Mouse (Mus musculus): ENCODE data around the gene Glrb. TPM values are rescaled to one million over a fixed set of nuclear protein-coding genes. Genes with fewer than 3 reads are reported as not detected.

The Glrb gene
- polyA plus RNA-seq (2015; fragmentation: Nextera tagmentation; extraction: Ambion mirVana), result 0.99 and 1.7 TPM in 2 replicates

DNA sequence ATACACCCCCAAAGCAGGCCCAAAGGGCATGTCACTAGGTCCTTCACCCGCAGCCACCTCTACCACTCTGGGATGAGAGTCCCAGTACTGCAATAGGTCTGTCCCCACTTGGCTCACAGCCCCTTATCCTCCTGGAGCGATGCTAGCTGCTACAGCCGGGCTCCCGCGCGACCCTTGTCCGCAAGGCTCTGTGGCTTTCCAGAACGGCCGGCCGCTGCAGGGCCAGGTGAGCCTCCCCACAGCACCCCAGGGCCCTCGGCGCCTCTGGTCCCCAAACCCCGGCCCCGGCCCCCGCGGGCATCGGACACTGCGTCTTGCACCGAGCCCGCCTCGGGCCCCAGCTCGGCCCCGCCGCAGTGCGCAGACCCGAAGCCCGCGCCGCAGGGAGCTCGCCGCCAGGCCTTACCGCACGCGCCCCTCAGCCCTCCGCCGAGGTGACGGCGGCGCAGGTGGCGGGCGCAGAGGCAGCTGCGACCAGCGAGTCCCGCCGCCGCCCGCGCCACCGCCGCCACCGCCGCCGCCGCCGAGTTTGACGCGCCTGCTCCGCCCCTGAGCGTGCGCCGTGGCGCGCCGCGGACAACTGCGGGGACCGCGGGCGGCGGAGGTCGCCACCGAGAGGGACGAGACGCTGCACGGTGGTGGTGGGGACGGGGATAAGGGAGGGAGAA is at the start of gene Glrb:
Glrb (minus strand) TSS at position 550 of the 668 bp plus-strand sequence.
- H3K9me3 ChIP-seq (ENCODE audit: control insufficient read depth), result no peaks in the 10 kb centered on the region
- H3K27me3 ChIP-seq (replicated peaks; ENCODE audit: control insufficient read depth, insufficient read depth, low read length), result no peaks in the 10 kb centered on the region; the same call in 1 of the 2 replicates
- 1% methylated on average over 75 of the region's 76 CpGs for WGBS
- peak within 1 kb of the TSS; percentile 59 for H3K4me3 ChIP-seq (ENCODE audit: low read depth, low read length)
- ATAC-seq, result peak; percentile 43
- H3K27ac ChIP-seq (ENCODE audit: low read depth, low read length), result no peak within 1 kb of the TSS
- no peaks in the 10 kb centered on the region for H3K36me3 ChIP-seq (ENCODE audit: control insufficient read depth, insufficient read depth)
- no peak for TF ChIP-seq CTCF (IDR thresholded peaks at IDR 0.05; ENCODE audit: low read depth)
- H3K4me1 ChIP-seq (replicated peaks; ENCODE audit: control insufficient read depth, insufficient read depth, low read length), result no peaks in the 10 kb centered on the region
- H3K4me2 ChIP-seq (replicated peaks; ENCODE audit: low read depth), result peak within 1 kb of the TSS; percentile 97
- H3K9ac ChIP-seq (ENCODE audit: low read depth, low read length), result peak within 1 kb of the TSS; percentile 46

DNA sequence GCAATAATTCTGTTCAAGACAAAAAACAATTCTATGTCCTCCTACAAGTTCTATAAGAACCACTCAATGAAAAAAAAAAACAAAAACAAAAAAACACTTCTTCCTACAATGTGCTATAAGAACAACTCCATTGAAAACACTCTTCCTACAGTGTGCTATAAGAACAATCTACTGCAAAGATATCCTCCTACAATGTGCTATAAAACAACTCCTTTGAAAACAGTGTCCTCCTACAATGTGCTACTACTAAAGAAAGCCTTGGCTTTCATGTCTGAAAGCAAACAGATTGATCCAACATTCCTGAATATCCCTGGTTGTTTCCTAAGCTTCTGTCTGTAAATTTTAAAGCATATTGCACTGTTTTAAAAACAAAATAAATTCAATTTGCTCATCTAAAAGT is 46.5 kb upstream of the Glrb start:
- H3K9me3 ChIP-seq (ENCODE audit: control insufficient read depth), result no peaks in the 10 kb centered on the region
- no peaks in the 10 kb centered on the region for H3K36me3 ChIP-seq (ENCODE audit: control insufficient read depth, insufficient read depth)
- no peak overlapping the region for H3K4me3 ChIP-seq (ENCODE audit: low read depth, low read length)
- H3K4me1 ChIP-seq (replicated peaks; ENCODE audit: control insufficient read depth, insufficient read depth, low read length), result no peaks in the 10 kb centered on the region
- H3K27ac ChIP-seq (ENCODE audit: low read depth, low read length), result no peak overlapping the region
- no peak for ATAC-seq
- TF ChIP-seq CTCF (IDR thresholded peaks at IDR 0.05; ENCODE audit: low read depth), result no peak
- no peak overlapping the region for H3K4me2 ChIP-seq (replicated peaks; ENCODE audit: low read depth)
- H3K27me3 ChIP-seq (replicated peaks; ENCODE audit: control insufficient read depth, insufficient read depth, low read length), result no peaks in the 10 kb centered on the region
- no peak overlapping the region for H3K9ac ChIP-seq (ENCODE audit: low read depth, low read length)

DNA sequence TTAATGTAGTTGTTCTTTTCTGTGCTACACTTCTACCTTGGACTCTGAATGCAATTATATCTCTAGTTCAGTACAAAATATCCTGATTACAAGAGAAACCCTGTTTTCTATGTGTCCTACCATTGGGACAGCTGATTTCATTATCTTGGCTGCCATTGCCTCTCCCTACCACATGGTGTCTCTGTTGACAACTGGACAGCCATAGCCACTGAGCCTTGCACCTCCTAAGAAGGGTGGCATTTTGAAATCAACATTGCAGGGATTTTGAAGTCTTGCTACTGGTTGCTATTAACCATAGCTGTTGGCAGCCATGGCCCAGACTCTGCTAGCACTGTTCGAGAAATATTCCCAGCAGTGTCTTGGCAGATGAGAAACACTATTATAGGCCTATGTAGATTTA is 45.1 kb upstream of the Glrb start:
- Histone ChIP-seq H3K4me1 (replicated peaks; ENCODE audit: control insufficient read depth, insufficient read depth, low read length) (no peaks in the 10 kb centered on the region), H3K9ac (ENCODE audit: low read depth, low read length) (no peak overlapping the region), H3K4me3 (ENCODE audit: low read depth, low read length) (no peak overlapping the region), H3K27ac (ENCODE audit: low read depth, low read length) (no peak overlapping the region), H3K36me3 (ENCODE audit: control insufficient read depth, insufficient read depth) (no peaks in the 10 kb centered on the region), H3K27me3 (replicated peaks; ENCODE audit: control insufficient read depth, insufficient read depth, low read length) (no peaks in the 10 kb centered on the region), H3K9me3 (ENCODE audit: control insufficient read depth) (no peaks in the 10 kb centered on the region), H3K4me2 (replicated peaks; ENCODE audit: low read depth) (no peak overlapping the region)
- peak; percentile 95 for TF ChIP-seq CTCF (IDR thresholded peaks at IDR 0.05; ENCODE audit: low read depth)
- peak; percentile 43; the same call in 1 of the 2 replicates for ATAC-seq
- 20% methylated on average over 1 of the region's 1 CpGs for WGBS

GRCm38 (mm10) chr3:80913779-80914284 is 372 bp upstream of the Glrb start:
- Histone ChIP-seq H3K9ac (ENCODE audit: low read depth, low read length) (peak overlapping the region; percentile 46), H3K27me3 (replicated peaks; ENCODE audit: control insufficient read depth, insufficient read depth, low read length) (no peaks in the 10 kb centered on the region; the same call in 1 of the 2 replicates), H3K27ac (ENCODE audit: low read depth, low read length) (no peak overlapping the region), H3K4me3 (ENCODE audit: low read depth, low read length) (peak overlapping the region; percentile 59), H3K36me3 (ENCODE audit: control insufficient read depth, insufficient read depth) (no peaks in the 10 kb centered on the region), H3K4me1 (replicated peaks; ENCODE audit: control insufficient read depth, insufficient read depth, low read length) (no peaks in the 10 kb centered on the region), H3K9me3 (ENCODE audit: control insufficient read depth) (no peaks in the 10 kb centered on the region), H3K4me2 (replicated peaks; ENCODE audit: low read depth) (peak overlapping the region; percentile 97)
- no peak for ATAC-seq
- WGBS, result 21% methylated on average over 6 of the region's 6 CpGs
- no peak for TF ChIP-seq CTCF (IDR thresholded peaks at IDR 0.05; ENCODE audit: low read depth)

- H3K4me2 ChIP-seq (replicated peaks; ENCODE audit: low read depth), result no peak overlapping the region
- no peaks in the 10 kb centered on the region for H3K9me3 ChIP-seq (ENCODE audit: control insufficient read depth)
- H3K27me3 ChIP-seq (replicated peaks; ENCODE audit: control insufficient read depth, insufficient read depth, low read length), result no peaks in the 10 kb centered on the region
- TF ChIP-seq CTCF (IDR thresholded peaks at IDR 0.05; ENCODE audit: low read depth), result no peak
- no peaks in the 10 kb centered on the region for H3K36me3 ChIP-seq (ENCODE audit: control insufficient read depth, insufficient read depth)
- ATAC-seq, result no peak
- H3K4me3 ChIP-seq (ENCODE audit: low read depth, low read length), result no peak overlapping the region
- no peak overlapping the region for H3K9ac ChIP-seq (ENCODE audit: low read depth, low read length)
- no peaks in the 10 kb centered on the region for H3K4me1 ChIP-seq (replicated peaks; ENCODE audit: control insufficient read depth, insufficient read depth, low read length)
- WGBS, result 79% methylated on average over 5 of the region's 5 CpGs
- H3K27ac ChIP-seq (ENCODE audit: low read depth, low read length), result no peak overlapping the region
Observed at GRCm38 (mm10) chr3:80894745-80895480, 18.5 kb downstream of the Glrb start.

GRCm38 (mm10) chr3:80894328-80894727 is 19.1 kb downstream of the Glrb start:
- Histone ChIP-seq H3K27ac (ENCODE audit: low read depth, low read length) (no peak overlapping the region), H3K27me3 (replicated peaks; ENCODE audit: control insufficient read depth, insufficient read depth, low read length) (no peaks in the 10 kb centered on the region), H3K9me3 (ENCODE audit: control insufficient read depth) (no peaks in the 10 kb centered on the region), H3K9ac (ENCODE audit: low read depth, low read length) (no peak overlapping the region), H3K4me1 (replicated peaks; ENCODE audit: control insufficient read depth, insufficient read depth, low read length) (no peaks in the 10 kb centered on the region), H3K4me2 (replicated peaks; ENCODE audit: low read depth) (no peak overlapping the region), H3K4me3 (ENCODE audit: low read depth, low read length) (no peak overlapping the region), H3K36me3 (ENCODE audit: control insufficient read depth, insufficient read depth) (no peaks in the 10 kb centered on the region)
- 96% methylated on average over 5 of the region's 5 CpGs for WGBS
- no peak for TF ChIP-seq CTCF (IDR thresholded peaks at IDR 0.05; ENCODE audit: low read depth)
- no peak for ATAC-seq

Data from intestine, postnatal 0 days (tissue).